Mouse (Mus musculus): ENCODE measurements at regions not wholly inside any gene's neighbourhood (a gene's known extent, or its start where the extent isn't known, plus 50 kb on each side); places are given as distances from the start of the nearest gene placed in this dataset.

DNA sequence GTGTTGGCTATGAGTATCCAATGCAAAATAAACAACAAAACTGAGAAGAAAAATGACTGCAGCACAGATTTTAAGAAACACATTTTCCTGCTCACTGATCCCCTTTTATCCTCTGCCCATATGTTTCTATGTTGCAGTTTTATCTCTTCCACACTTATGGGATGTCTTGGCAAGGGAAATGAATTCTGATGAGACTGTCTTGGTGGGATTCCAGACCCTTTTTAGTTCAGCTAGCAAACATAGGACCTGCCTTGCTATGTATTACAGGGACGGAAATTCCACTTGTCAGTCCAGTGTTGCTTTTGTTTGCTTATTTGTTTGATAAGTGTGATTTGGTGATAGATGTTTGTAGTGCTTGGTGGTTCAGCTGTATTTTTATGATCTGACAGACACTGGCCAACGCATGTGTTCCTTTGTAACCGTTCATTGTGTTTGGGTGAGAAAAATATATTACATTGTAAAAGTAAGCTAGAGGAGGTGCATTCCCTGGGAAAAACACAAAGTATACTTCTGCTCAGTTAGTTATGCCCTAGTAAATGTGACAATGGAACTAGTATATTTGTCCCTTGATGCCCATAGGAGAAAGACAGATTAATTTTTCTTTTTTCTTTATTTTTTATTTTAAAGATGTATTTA lies 1516.2 kb downstream of the Tbl1xr1 start:
- DNase-seq (ENCODE audit: low read depth, low spot score): no peak

DNA sequence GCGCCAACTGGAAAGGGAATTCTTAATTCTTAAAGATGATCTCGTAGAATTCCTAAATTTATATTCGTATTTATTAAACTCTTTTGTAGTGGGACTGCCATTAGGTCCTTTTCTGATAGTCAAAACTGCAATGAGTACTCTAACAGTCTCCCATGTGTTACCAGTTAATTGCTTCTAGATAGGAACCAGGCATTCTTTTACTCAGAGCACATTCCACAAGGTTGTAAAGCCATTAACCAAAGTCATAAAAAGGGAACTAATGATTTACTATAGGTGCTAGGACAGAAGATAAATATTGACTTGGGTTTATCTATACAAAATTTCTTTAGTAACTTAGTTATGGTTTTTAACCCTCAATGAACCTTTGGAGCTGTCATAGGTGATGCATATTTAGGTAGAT lies 1525.0 kb downstream of the Tbl1xr1 start:
- DNase-seq (ENCODE audit: low read depth, low spot score): no peak

DNA sequence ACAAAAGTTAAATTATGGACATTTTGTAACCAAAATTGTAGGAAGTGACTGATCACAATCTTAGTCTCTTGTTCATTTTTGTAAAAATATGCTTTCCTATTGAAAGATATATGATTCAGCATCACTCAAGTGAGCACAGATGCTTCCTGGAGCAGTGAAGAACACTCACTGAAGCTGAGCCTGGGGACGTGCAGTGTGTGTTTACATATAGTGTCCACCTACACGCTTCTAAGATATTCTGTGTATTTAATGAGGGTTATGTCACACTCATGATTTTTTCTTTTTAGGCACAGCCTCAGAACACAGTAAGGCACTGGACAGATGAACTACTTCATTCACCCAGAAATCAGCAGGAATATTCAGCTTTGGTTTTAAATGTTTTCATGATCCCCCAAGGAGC lies 1533.6 kb downstream of the Tbl1xr1 start:
- no peak for DNase-seq (ENCODE audit: low read depth, low spot score)

GRCm38 (mm10) chr3:23658585-23659252 lies 1485.3 kb downstream of the Naaladl2 start:
- DNase-seq (ENCODE audit: low read depth, low spot score): no peak

GRCm38 (mm10) chr3:23706748-23707147 lies 1437.3 kb downstream of the Naaladl2 start:
- DNase-seq (ENCODE audit: low read depth, low spot score): no peak
